Mouse (Mus musculus) brown adipose tissue, adult 24 weeks (tissue): ENCODE measurements around the gene Gm5788. TPM values are rescaled to one million over a fixed set of nuclear protein-coding genes. Genes with fewer than 3 reads are reported as not detected.
A peak's percentile ranks its signal among the peaks of the same experiment; 100 is the strongest.
"Not testable (repeated sequence)": the region's sequence is repeated elsewhere in the genome, so short reads cannot be mapped to it uniquely, and the experiment has no call there.

Source experiments
- H3K27ac ChIP-seq: fragments of 200-500 bp; replicated peaks from 2 replicates; pipeline ENCODE4 v1.5.1; 2012; ENCODE audit warnings: low read depth, mild to moderate bottlenecking, low read length
- H3K4me1 ChIP-seq: fragments of 200-500 bp; 2 replicates; pipeline ENCODE4 v1.6.1; 2012; ENCODE audit warnings: low read length, mixed read lengths; ENCODE audit not compliant: control insufficient read depth, insufficient read depth, insufficient read length
- H3K4me3 ChIP-seq: fragments of 200-500 bp; 2 replicates; pipeline ENCODE4 v1.5.1; 2012; ENCODE audit warnings: low read depth, mild to moderate bottlenecking, low read length, moderate library complexity; ENCODE audit not compliant: insufficient read depth
- polyA plus RNA-seq: library from polyadenylated mRNA; stranded (reverse); fragments of >200 nt; gene quantifications from 2 replicates; pipeline ENCODE4 v1.2.4, GENCODE M21; 2012; ENCODE audit not compliant: missing spikeins, insufficient read depth, insufficient read length

Gm5788 gene
- not detected in 2 replicates for polyA plus RNA-seq

DNA sequence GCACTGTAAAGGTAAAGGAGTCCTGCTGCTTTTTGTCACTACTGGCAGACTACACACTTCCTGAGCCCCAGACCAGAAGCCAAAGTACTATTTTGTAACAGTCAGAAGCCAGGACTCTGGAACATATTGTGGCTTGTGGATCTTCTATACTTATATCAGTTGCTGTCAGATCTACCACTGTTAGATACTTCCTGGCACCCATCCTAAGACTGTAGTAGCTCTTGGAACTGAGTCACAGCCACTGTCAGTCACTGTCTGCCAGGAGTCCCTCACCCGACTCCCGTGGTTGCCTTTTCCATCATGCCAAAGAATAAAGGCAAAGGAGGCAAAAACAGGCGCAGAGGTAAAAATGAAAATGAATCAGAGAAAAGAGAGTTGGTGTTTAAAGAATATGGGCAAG is at the start of gene Gm5788:
Gene Gm5788, plus strand, starts transcription at position 301 of the 400 bp plus-strand sequence.
- not testable (repeated sequence) for H3K27ac ChIP-seq, H3K4me3 ChIP-seq, H3K4me1 ChIP-seq

- no peak overlapping the region for H3K4me3 ChIP-seq
- H3K27ac ChIP-seq: no peak overlapping the region
- 0 out of 2 replicates have a peak, but pooled peaks cover 1% of the 10 kb centered on the region for H3K4me1 ChIP-seq
Observed at GRCm38 (mm10) chr12:87449456-87449855, 45.1 kb upstream of the Gm5788 start.

- Histone ChIP-seq H3K4me1 (no peaks in the 10 kb centered on the region), H3K4me3 (no peak overlapping the region), H3K27ac (no peak overlapping the region)
Observed at GRCm38 (mm10) chr12:87464678-87465297, 29.7 kb upstream of the Gm5788 start.

- no peak overlapping the region; the same call in 1 of the 2 replicates for H3K4me3 ChIP-seq
- H3K27ac ChIP-seq: no peak overlapping the region
- H3K4me1 ChIP-seq: no peaks in the 10 kb centered on the region
Observed at GRCm38 (mm10) chr12:87470263-87471136, 24.0 kb upstream of the Gm5788 start.

GRCm38 (mm10) chr12:87471421-87471963 is 23.0 kb upstream of the Gm5788 start:
- Histone ChIP-seq H3K4me3 (peak overlapping the region; percentile 80), H3K27ac (peak overlapping the region; percentile 83), H3K4me1 (no peaks in the 10 kb centered on the region)

DNA sequence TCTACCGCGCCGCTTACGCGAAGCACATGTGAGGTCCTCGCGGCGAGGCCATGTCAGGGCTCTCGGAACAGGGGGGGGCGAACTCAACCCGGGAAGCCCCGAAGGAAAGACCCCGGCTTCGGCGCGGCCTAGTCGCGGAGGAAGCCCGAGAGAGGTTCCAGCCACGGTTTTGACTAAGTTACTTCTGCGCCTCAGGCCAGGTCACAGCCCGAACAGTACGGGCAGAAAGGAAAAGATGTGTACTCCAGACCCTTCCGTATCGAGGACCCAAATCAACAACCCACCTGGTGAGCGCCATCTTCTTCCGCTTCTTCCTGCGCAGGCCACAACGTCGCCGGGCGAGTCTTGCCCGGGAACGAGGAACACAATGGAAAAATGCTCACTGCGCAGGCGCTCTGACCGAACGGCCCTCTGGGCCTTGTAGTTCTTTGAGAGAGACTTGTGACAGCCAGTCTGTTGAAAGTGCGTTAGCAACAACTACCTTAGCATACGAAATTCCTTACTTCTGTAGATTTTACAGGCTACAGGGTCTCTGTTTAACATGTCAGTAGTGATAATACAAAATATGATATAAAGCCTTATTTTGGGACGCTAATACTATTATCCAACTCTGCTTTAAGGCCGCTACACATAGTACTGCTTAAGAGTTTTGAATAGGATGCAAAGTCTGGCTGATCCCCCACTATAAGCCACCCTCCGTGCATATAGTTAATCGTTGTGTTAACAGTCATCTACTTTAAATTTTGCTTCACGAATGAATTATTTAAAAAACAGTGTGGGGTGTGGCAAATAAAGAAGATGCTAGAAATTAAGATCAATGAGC is 22.3 kb upstream of the Gm5788 start, which contains the start of gene Snw1:
Gene Snw1, minus strand, starts transcription at position 311 of the 823 bp plus-strand sequence.
- Histone ChIP-seq H3K4me1 (no peaks in the 10 kb centered on the region), H3K27ac (peak within 1 kb of the TSS; percentile 83), H3K4me3 (peak within 1 kb of the TSS; percentile 80)

DNA sequence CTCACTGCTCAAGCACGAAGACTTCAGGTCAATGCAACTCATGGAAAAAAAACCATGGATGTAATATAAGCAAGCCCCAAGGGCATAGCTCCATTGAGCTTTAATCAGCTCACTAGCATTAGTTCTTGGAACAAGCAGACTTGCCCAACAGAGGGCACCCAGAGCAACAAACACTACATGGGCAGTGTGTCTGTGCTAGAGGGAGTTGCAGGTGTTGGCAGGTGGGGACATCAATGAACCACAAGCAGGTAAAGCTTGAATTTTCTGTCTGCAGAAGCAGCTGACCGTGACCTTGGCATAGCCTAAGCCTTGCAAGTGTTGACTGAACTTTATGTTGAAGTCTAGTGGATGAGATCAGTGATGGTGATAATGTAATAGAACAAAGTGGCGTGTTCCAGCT is 19.8 kb upstream of the Gm5788 start:
- no peak overlapping the region for H3K4me3 ChIP-seq
- no peak overlapping the region for H3K27ac ChIP-seq
- H3K4me1 ChIP-seq: no peaks in the 10 kb centered on the region

GRCm38 (mm10) chr12:87482482-87482881 is 12.0 kb upstream of the Gm5788 start:
- not testable (repeated sequence) for H3K4me3 ChIP-seq, H3K27ac ChIP-seq

GRCm38 (mm10) chr12:87488683-87489082 is 5.8 kb upstream of the Gm5788 start:
- H3K27ac ChIP-seq, H3K4me1 ChIP-seq, H3K4me3 ChIP-seq: not testable (repeated sequence)

More at GRCm38 (mm10) chr12:87482482-87482881, 12.0 kb upstream of the Gm5788 start:
- H3K4me1 ChIP-seq: not testable (repeated sequence)

DNA sequence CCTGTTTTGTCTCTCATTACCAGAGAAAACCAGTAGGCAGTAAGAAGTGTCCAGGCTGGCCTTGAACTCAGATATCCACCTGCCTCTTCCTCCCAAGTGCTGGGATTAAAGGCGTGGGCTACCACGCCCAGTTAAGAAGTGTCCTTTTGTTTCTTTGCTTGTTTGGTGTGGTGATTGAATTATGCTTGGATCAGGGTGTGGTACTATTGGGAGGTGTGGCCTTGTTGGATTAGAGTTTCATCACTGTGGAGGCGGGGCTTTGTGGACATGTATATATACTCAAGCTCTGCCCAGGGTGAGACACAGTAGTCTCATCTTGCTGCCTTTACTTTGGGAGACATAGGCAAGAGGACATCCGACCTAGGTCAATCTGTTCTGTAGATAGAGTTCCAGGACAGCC is 19.5 kb downstream of the Gm5788 start, which contains the start of gene Gm8300:
Gene Gm8300, plus strand, starts transcription at position 301 of the 400 bp plus-strand sequence.
- H3K4me3 ChIP-seq, H3K4me1 ChIP-seq, H3K27ac ChIP-seq: not testable (repeated sequence)

- H3K27ac ChIP-seq, H3K4me3 ChIP-seq, H3K4me1 ChIP-seq: not testable (repeated sequence)
Observed at GRCm38 (mm10) chr12:87519616-87520015, 25.1 kb downstream of the Gm5788 start.

DNA sequence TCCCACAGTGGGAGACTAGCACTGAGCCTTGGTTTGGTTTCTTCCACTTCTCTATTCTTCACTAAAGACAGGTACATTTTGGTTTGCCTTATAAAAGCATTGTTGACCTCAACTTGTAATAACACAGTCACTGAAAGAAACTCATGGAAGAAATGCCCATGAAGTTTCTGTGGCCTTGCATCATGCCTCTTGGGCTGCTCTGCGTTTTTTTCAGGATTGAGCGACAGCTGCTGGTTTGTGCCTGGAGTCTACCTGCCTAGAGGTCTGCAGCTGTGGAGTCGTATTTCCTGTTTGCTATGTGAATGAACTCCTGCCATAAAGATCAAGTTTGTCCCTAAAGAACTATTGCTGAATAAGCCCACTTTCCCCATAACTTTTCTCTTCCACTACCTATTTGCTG is 49.4 kb downstream of the Gm5788 start:
- H3K4me1 ChIP-seq: no peaks in the 10 kb centered on the region
- H3K27ac ChIP-seq: no peak overlapping the region
- H3K4me3 ChIP-seq: no peak overlapping the region
